Mouse (Mus musculus): ENCODE results near the gene Rprd1b. TPM values are rescaled to one million over a fixed set of nuclear protein-coding genes. Genes with fewer than 3 reads are reported as not detected.

The Rprd1b gene
- total and polyA plus RNA-seq, 2 experiments from 2014 or later: 13.5 to 24.5 TPM

DNA sequence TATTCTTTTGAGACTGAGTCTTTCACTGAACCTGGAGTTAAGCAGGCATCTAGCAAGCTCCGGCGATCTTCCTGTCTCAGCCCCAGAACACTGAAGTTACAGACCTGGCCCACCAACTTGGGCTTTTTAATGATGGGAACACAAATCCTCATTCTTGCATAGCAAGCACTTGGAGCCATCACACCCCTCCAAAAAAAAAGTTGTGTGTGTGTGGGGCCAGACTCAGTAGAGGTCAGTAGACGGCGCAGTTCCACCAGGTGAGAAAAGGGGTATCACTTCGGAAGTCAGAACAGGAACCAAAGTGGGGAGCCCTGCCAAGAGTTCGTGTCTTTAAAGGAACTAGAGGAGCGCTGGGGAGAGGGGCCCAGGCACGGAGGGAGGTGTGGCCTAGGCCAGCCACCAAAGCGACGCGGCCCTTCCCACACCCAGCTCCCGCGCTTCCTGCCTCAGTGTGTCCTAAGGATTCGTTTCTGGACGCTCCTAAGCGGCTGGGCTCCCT, 393 bp upstream of the Rprd1b start:
- no peak for ATAC-seq (ENCODE audit: insufficient read depth, low read depth)
- TF ChIP-seq EP300 (IDR thresholded peaks at IDR 0.05; ENCODE audit: low read depth) (no peak), CTCF (IDR thresholded peaks at IDR 0.05; ENCODE audit: low read depth) (no peak)

DNA sequence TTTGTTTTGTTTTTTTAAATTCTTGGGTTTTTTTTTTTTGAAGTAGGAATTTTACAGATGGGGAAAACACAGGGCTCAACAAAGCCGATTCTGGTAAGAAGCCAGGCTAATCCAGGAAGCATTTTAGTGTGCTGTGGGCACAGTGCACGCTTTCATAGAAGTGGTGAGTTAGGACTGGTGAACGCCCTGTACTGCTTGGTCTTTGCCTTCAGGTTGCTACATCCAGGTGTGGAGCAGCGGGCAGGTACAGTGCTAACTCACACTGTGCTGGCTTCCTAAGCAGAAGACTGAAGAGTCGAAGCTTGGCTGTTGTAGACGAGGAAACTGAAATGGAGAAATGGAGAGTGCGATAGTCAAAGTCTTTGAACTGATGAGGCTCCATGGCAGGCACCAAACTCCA, 1.7 kb downstream of the Rprd1b start:
- TF ChIP-seq EP300 (IDR thresholded peaks at IDR 0.05; ENCODE audit: low read depth) (no peak), CTCF (IDR thresholded peaks at IDR 0.05; ENCODE audit: low read depth) (no peak)

More for the DNA sequence above, 393 bp upstream of the Rprd1b start:
- Histone ChIP-seq H3K27ac (ENCODE audit: low read depth) (peak overlapping the region; percentile 92), H3K9me3 (replicated peaks; ENCODE audit: control insufficient read depth, low read length) (no peaks in the 10 kb centered on the region), H3K27me3 (ENCODE audit: control insufficient read depth, insufficient read depth, low read length) (no peaks in the 10 kb centered on the region), H3K9ac (replicated peaks; ENCODE audit: low read depth, low read length) (peak overlapping the region; percentile 92), H3K36me3 (replicated peaks; ENCODE audit: control insufficient read depth, insufficient read depth, low read length) (no peaks in the 10 kb centered on the region), H3K4me2 (ENCODE audit: low read depth, low read length) (peak overlapping the region; percentile 84), H3K4me1 (ENCODE audit: control insufficient read depth, insufficient read depth) (peaks cover 22% of the 10 kb centered on the region), H3K4me3 (ENCODE audit: low read depth, low read length) (peak overlapping the region; percentile 95)
- WGBS: 2% methylated on average over 16 of the region's 16 CpGs
- no peak for DNase-seq (ENCODE audit: low spot score)

DNA sequence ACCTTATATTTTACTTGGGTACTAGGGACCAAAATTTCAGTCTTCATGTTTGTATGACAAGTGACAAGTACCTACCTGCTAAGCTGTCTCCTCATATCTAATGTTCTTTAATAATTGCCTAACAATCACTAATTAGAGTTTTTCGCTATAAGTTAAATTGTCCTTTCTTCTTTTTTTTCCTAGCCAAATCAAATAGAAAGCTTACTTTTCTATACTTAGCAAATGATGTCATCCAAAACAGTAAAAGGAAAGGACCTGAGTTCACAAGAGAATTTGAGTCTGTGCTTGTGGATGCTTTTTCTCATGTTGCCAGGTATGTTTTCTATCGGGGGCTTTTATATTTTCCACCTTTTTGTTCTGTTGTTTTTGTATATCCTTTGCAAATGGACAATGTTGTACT, 7.5 kb downstream of the Rprd1b start:
- Histone ChIP-seq H3K27ac (ENCODE audit: low read depth) (no peak overlapping the region), H3K4me3 (ENCODE audit: low read depth, low read length) (no peak overlapping the region), H3K9ac (replicated peaks; ENCODE audit: low read depth, low read length) (no peak overlapping the region), H3K9me3 (replicated peaks; ENCODE audit: control insufficient read depth, low read length) (no peaks in the 10 kb centered on the region), H3K36me3 (replicated peaks; ENCODE audit: control insufficient read depth, insufficient read depth, low read length) (peaks cover 17% of the 10 kb centered on the region; the same call in 1 of the 2 replicates), H3K27me3 (ENCODE audit: control insufficient read depth, insufficient read depth, low read length) (no peaks in the 10 kb centered on the region), H3K4me1 (ENCODE audit: control insufficient read depth, insufficient read depth) (peaks cover 22% of the 10 kb centered on the region), H3K4me2 (ENCODE audit: low read depth, low read length) (no peak overlapping the region)
- TF ChIP-seq CTCF (IDR thresholded peaks at IDR 0.05; ENCODE audit: low read depth): no peak
- no peak for TF ChIP-seq EP300 (IDR thresholded peaks at IDR 0.05; ENCODE audit: low read depth)
- ATAC-seq (ENCODE audit: insufficient read depth, low read depth): no peak
- WGBS: 77% methylated on average over 2 of the region's 2 CpGs
- no peak for DNase-seq (ENCODE audit: low spot score)

More for the DNA sequence above, 1.7 kb downstream of the Rprd1b start:
- no peaks in the 10 kb centered on the region for H3K9me3 ChIP-seq (replicated peaks; ENCODE audit: control insufficient read depth, low read length)
- no peaks in the 10 kb centered on the region for H3K36me3 ChIP-seq (replicated peaks; ENCODE audit: control insufficient read depth, insufficient read depth, low read length)
- no peak overlapping the region for H3K27ac ChIP-seq (ENCODE audit: low read depth)
- ATAC-seq (ENCODE audit: insufficient read depth, low read depth) (no peak), DNase-seq (ENCODE audit: low spot score) (no peak)
- WGBS: 76% methylated on average over 7 of the region's 7 CpGs
- H3K4me2 ChIP-seq (ENCODE audit: low read depth, low read length): peak overlapping the region; percentile 84
- H3K4me1 ChIP-seq (ENCODE audit: control insufficient read depth, insufficient read depth): peaks cover 29% of the 10 kb centered on the region
- H3K4me3 ChIP-seq (ENCODE audit: low read depth, low read length): peak overlapping the region; percentile 95
- 0 out of 2 replicates have a peak overlapping the region, but pooled peaks have one; percentile 92 for H3K9ac ChIP-seq (replicated peaks; ENCODE audit: low read depth, low read length)
- no peaks in the 10 kb centered on the region for H3K27me3 ChIP-seq (ENCODE audit: control insufficient read depth, insufficient read depth, low read length)

DNA sequence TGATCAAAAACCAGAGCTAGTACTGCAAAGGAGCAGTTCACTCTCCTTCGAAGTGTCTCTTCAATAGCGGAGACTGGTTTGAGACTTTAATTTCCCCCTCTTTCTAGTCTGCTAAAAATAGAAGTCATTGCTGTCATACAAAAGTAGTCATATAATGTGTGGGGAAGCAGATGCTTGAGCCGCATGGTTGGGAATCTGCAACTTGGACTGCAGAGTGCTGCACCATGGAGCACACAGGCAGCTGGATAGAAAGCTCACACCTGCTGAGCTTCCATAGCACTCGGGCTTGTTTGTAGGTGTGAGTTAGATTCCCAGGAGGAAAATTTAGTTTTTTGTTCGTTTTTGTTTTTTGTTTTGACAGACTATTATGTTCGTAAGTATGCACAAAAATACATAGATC, 8.1 kb downstream of the Rprd1b start:
- Histone ChIP-seq H3K4me2 (ENCODE audit: low read depth, low read length) (no peak overlapping the region), H3K36me3 (replicated peaks; ENCODE audit: control insufficient read depth, insufficient read depth, low read length) (peaks cover 17% of the 10 kb centered on the region; the same call in 1 of the 2 replicates), H3K9me3 (replicated peaks; ENCODE audit: control insufficient read depth, low read length) (no peaks in the 10 kb centered on the region), H3K27me3 (ENCODE audit: control insufficient read depth, insufficient read depth, low read length) (no peaks in the 10 kb centered on the region), H3K9ac (replicated peaks; ENCODE audit: low read depth, low read length) (no peak overlapping the region), H3K27ac (ENCODE audit: low read depth) (no peak overlapping the region), H3K4me1 (ENCODE audit: control insufficient read depth, insufficient read depth) (peaks cover 16% of the 10 kb centered on the region), H3K4me3 (ENCODE audit: low read depth, low read length) (no peak overlapping the region)
- DNase-seq (ENCODE audit: low spot score) (no peak), ATAC-seq (ENCODE audit: insufficient read depth, low read depth) (no peak)
- 52% methylated on average over 6 of the region's 6 CpGs for WGBS
- TF ChIP-seq EP300 (IDR thresholded peaks at IDR 0.05; ENCODE audit: low read depth): no peak
- TF ChIP-seq CTCF (IDR thresholded peaks at IDR 0.05; ENCODE audit: low read depth): no peak

DNA sequence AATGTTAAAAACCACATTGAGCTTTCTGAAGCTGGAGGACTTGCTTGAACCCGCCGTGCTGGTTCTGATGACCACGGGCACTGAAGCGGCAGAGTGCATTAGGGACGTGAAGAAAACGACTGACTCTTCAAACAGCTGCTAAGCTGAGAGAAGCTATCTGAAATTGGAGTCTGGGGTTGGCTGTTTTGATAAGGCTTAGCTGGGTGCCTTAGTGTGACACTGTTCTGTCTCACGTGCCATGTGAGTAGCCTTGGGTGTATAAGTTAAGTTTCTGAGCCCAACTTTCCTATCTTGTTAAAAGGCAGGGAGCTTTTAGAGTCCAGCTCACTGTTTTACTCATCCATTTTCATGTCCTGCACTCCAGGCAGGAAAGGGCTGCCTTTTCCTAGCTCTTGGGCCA, 8.7 kb downstream of the Rprd1b start:
- Histone ChIP-seq H3K4me3 (ENCODE audit: low read depth, low read length) (no peak overlapping the region), H3K9me3 (replicated peaks; ENCODE audit: control insufficient read depth, low read length) (no peaks in the 10 kb centered on the region), H3K27ac (ENCODE audit: low read depth) (no peak overlapping the region), H3K36me3 (replicated peaks; ENCODE audit: control insufficient read depth, insufficient read depth, low read length) (peaks cover 17% of the 10 kb centered on the region; the same call in 1 of the 2 replicates), H3K4me2 (ENCODE audit: low read depth, low read length) (no peak overlapping the region), H3K9ac (replicated peaks; ENCODE audit: low read depth, low read length) (no peak overlapping the region), H3K27me3 (ENCODE audit: control insufficient read depth, insufficient read depth, low read length) (no peaks in the 10 kb centered on the region), H3K4me1 (ENCODE audit: control insufficient read depth, insufficient read depth) (peaks cover 13% of the 10 kb centered on the region)
- no peak for TF ChIP-seq CTCF (IDR thresholded peaks at IDR 0.05; ENCODE audit: low read depth)
- no peak for TF ChIP-seq EP300 (IDR thresholded peaks at IDR 0.05; ENCODE audit: low read depth)
- ATAC-seq (ENCODE audit: insufficient read depth, low read depth): no peak
- 51% methylated on average over 7 of the region's 7 CpGs for WGBS
- DNase-seq (ENCODE audit: low spot score): no peak

DNA sequence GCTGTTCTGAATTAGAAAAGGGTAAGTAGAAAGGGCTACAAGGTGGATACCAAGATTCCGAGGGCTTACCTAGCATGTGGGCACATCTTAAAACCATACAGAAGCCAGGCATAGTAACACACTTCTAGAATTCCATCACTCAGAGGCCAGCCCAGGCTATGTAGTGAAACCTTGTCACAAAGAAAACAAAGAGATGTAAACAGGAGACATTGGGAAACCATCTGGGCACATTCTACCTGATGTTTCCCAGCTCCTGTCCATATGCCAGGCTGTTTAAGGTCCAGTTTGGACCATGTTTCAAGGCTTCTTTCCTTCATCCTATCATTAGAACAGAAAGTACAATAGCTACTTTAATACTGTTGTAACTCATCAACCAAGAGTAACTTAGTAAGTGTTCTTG, 9.3 kb downstream of the Rprd1b start:
- WGBS: 87% methylated on average over 1 of the region's 1 CpGs
- Histone ChIP-seq H3K9me3 (replicated peaks; ENCODE audit: control insufficient read depth, low read length) (no peaks in the 10 kb centered on the region), H3K36me3 (replicated peaks; ENCODE audit: control insufficient read depth, insufficient read depth, low read length) (peaks cover 17% of the 10 kb centered on the region; the same call in 1 of the 2 replicates), H3K27ac (ENCODE audit: low read depth) (no peak overlapping the region), H3K4me1 (ENCODE audit: control insufficient read depth, insufficient read depth) (peaks cover 13% of the 10 kb centered on the region), H3K4me3 (ENCODE audit: low read depth, low read length) (no peak overlapping the region), H3K4me2 (ENCODE audit: low read depth, low read length) (no peak overlapping the region), H3K9ac (replicated peaks; ENCODE audit: low read depth, low read length) (no peak overlapping the region), H3K27me3 (ENCODE audit: control insufficient read depth, insufficient read depth, low read length) (no peaks in the 10 kb centered on the region)
- ATAC-seq (ENCODE audit: insufficient read depth, low read depth) (no peak), DNase-seq (ENCODE audit: low spot score) (no peak)
- TF ChIP-seq EP300 (IDR thresholded peaks at IDR 0.05; ENCODE audit: low read depth): no peak
- no peak for TF ChIP-seq CTCF (IDR thresholded peaks at IDR 0.05; ENCODE audit: low read depth)
